Mouse (Mus musculus): ENCODE data around the gene Nme3. TPM values are rescaled to one million over a fixed set of nuclear protein-coding genes. Genes with fewer than 3 reads are reported as not detected.
A peak's percentile ranks its signal among the peaks of the same experiment; 100 is the strongest.

Nme3 gene
- 10 to 100 TPM; 60.0 to 67.5 TPM for total RNA-seq (2021)

- peak; percentile 73 to 76 for DNase-seq
Observed at GRCm38 (mm10) chr17:24896241-24896992, at the start of gene Nme3. Gene Nme3 (plus strand): TSS chr17:24896500.

GRCm38 (mm10) chr17:24847386-24847785, 48.9 kb upstream of the Nme3 start:
- DNase-seq = no peak

GRCm38 (mm10) chr17:24848600-24849031, 47.7 kb upstream of the Nme3 start:
- DNase-seq = no peak

GRCm38 (mm10) chr17:24849733-24850064, 46.6 kb upstream of the Nme3 start:
- DNase-seq = no peak

GRCm38 (mm10) chr17:24850065-24850772, 46.1 kb upstream of the Nme3 start, which contains the start of gene Fahd1:
Gene Fahd1 (minus strand): TSS chr17:24850364.
- peak; percentile 94 to 95 for DNase-seq

- no peak for DNase-seq
Observed at GRCm38 (mm10) chr17:24850773-24851127, 45.5 kb upstream of the Nme3 start.

- no peak for DNase-seq
Observed at GRCm38 (mm10) chr17:24851381-24852125, 44.7 kb upstream of the Nme3 start.

- no peak for DNase-seq
Observed at GRCm38 (mm10) chr17:24855838-24856464, 40.3 kb upstream of the Nme3 start.

- no peak for DNase-seq
Observed at GRCm38 (mm10) chr17:24856589-24856988, 39.7 kb upstream of the Nme3 start.

- no peak for DNase-seq
Observed at GRCm38 (mm10) chr17:24857831-24858470, 38.3 kb upstream of the Nme3 start.

- peak in 1 of 2 experiments; percentile 40 for DNase-seq
Observed at GRCm38 (mm10) chr17:24858967-24859366, 37.3 kb upstream of the Nme3 start.

GRCm38 (mm10) chr17:24860076-24860475, 36.2 kb upstream of the Nme3 start:
- DNase-seq = no peak

- no peak for DNase-seq
Observed at GRCm38 (mm10) chr17:24861785-24862184, 34.5 kb upstream of the Nme3 start.

- no peak for DNase-seq
Observed at GRCm38 (mm10) chr17:24865776-24866175, 30.5 kb upstream of the Nme3 start, which contains the start of gene Igfals. Gene Igfals (plus strand): TSS chr17:24865997.

GRCm38 (mm10) chr17:24867914-24868313, 28.4 kb upstream of the Nme3 start:
- no peak for DNase-seq

GRCm38 (mm10) chr17:24873695-24874404, 22.4 kb upstream of the Nme3 start:
- DNase-seq = no peak

- no peak for DNase-seq
Observed at GRCm38 (mm10) chr17:24874405-24874745, 21.9 kb upstream of the Nme3 start.

GRCm38 (mm10) chr17:24874989-24875388, 21.3 kb upstream of the Nme3 start:
- no peak for DNase-seq

GRCm38 (mm10) chr17:24877336-24878116, 18.8 kb upstream of the Nme3 start:
- no peak for DNase-seq

- DNase-seq = no peak
Observed at GRCm38 (mm10) chr17:24878117-24878397, 18.2 kb upstream of the Nme3 start.

GRCm38 (mm10) chr17:24878531-24878930, 17.8 kb upstream of the Nme3 start:
- DNase-seq = no peak
